Mouse (Mus musculus): Measurements from ENCODE around the gene Nbea. TPM values are rescaled to one million over a fixed set of nuclear protein-coding genes. Genes with fewer than 3 reads are reported as not detected.

Gene Nbea
- polyA plus RNA-seq, 1 experiment from 2014 or later, result 7.5 TPM

- Histone ChIP-seq H3K36me3 (no peaks in the 10 kb centered on the region), H3K4me2 (no peak overlapping the region), H3K27me3 (replicated peaks) (no peaks in the 10 kb centered on the region), H3K9me3 (no peaks in the 10 kb centered on the region), H3K9ac (no peak overlapping the region), H3K4me1 (no peaks in the 10 kb centered on the region), H3K4me3 (no peak overlapping the region), H3K27ac (replicated peaks) (no peak overlapping the region)
- WGBS, result 80% methylated on average over 5 of the region's 5 CpGs
- no peak for ATAC-seq (ENCODE audit: extremely low read depth, insufficient number of reproducible peaks, low FRiP score, low TSS enrichment)
Observed at GRCm38 (mm10) chr3:55890574-55890973, 292.9 kb downstream of the Nbea start.

- Histone ChIP-seq H3K4me3 (no peak overlapping the region), H3K27me3 (replicated peaks) (no peaks in the 10 kb centered on the region), H3K27ac (replicated peaks) (no peak overlapping the region), H3K4me1 (no peaks in the 10 kb centered on the region), H3K36me3 (no peaks in the 10 kb centered on the region), H3K4me2 (no peak overlapping the region), H3K9me3 (no peaks in the 10 kb centered on the region), H3K9ac (no peak overlapping the region)
- no peak for ATAC-seq (ENCODE audit: extremely low read depth, insufficient number of reproducible peaks, low FRiP score, low TSS enrichment)
- WGBS, result 78% methylated on average over 4 of the region's 4 CpGs
Observed at GRCm38 (mm10) chr3:55889227-55889626, 294.3 kb downstream of the Nbea start.

- Histone ChIP-seq H3K36me3 (no peaks in the 10 kb centered on the region), H3K9me3 (no peaks in the 10 kb centered on the region), H3K4me2 (no peak overlapping the region), H3K9ac (no peak overlapping the region), H3K4me3 (no peak overlapping the region), H3K27me3 (replicated peaks) (no peaks in the 10 kb centered on the region), H3K27ac (replicated peaks) (no peak overlapping the region), H3K4me1 (no peaks in the 10 kb centered on the region)
- ATAC-seq (ENCODE audit: extremely low read depth, insufficient number of reproducible peaks, low FRiP score, low TSS enrichment), result no peak
- WGBS, result 73% methylated on average over 2 of the region's 2 CpGs
Observed at GRCm38 (mm10) chr3:55887829-55888210, 295.7 kb downstream of the Nbea start.

- H3K9ac ChIP-seq, result no peak overlapping the region
- no peaks in the 10 kb centered on the region for H3K36me3 ChIP-seq
- 69% methylated on average over 10 of the region's 10 CpGs for WGBS
- H3K9me3 ChIP-seq, result no peaks in the 10 kb centered on the region
- no peaks in the 10 kb centered on the region for H3K4me1 ChIP-seq
- no peaks in the 10 kb centered on the region for H3K27me3 ChIP-seq (replicated peaks)
- no peak overlapping the region for H3K4me2 ChIP-seq
- no peak overlapping the region for H3K27ac ChIP-seq (replicated peaks)
- no peak overlapping the region for H3K4me3 ChIP-seq
- no peak for ATAC-seq (ENCODE audit: extremely low read depth, insufficient number of reproducible peaks, low FRiP score, low TSS enrichment)
Observed at GRCm38 (mm10) chr3:55887193-55887828, 296.2 kb downstream of the Nbea start.

GRCm38 (mm10) chr3:55872944-55873924 lies 310.3 kb downstream of the Nbea start:
- no peaks in the 10 kb centered on the region for H3K9me3 ChIP-seq
- no peak overlapping the region for H3K9ac ChIP-seq
- peaks cover 4% of the 10 kb centered on the region; the same call in 1 of the 2 replicates for H3K36me3 ChIP-seq
- no peak overlapping the region for H3K27ac ChIP-seq (replicated peaks)
- no peaks in the 10 kb centered on the region for H3K4me1 ChIP-seq
- H3K4me2 ChIP-seq, result no peak overlapping the region
- ATAC-seq (ENCODE audit: extremely low read depth, insufficient number of reproducible peaks, low FRiP score, low TSS enrichment), result no peak
- no peaks in the 10 kb centered on the region for H3K27me3 ChIP-seq (replicated peaks)
- no peak overlapping the region for H3K4me3 ChIP-seq
- whole genome bisulfite sequencing, result 74% methylated on average over 5 of the region's 5 CpGs

GRCm38 (mm10) chr3:55852488-55852887 lies 331.0 kb downstream of the Nbea start:
- Histone ChIP-seq H3K36me3 (peaks cover 17% of the 10 kb centered on the region), H3K4me1 (peaks cover 14% of the 10 kb centered on the region), H3K4me2 (no peak overlapping the region), H3K9ac (no peak overlapping the region), H3K27ac (replicated peaks) (peak overlapping the region; percentile 36; the same call in 1 of the 2 replicates), H3K27me3 (replicated peaks) (no peaks in the 10 kb centered on the region), H3K9me3 (no peaks in the 10 kb centered on the region), H3K4me3 (no peak overlapping the region)
- no peak for ATAC-seq (ENCODE audit: extremely low read depth, insufficient number of reproducible peaks, low FRiP score, low TSS enrichment)
- WGBS, result 35% methylated on average over 7 of the region's 7 CpGs

- Histone ChIP-seq H3K4me2 (no peak overlapping the region), H3K9me3 (no peaks in the 10 kb centered on the region), H3K9ac (no peak overlapping the region), H3K4me1 (peaks cover 3% of the 10 kb centered on the region), H3K36me3 (peaks cover 16% of the 10 kb centered on the region), H3K27me3 (replicated peaks) (no peaks in the 10 kb centered on the region), H3K27ac (replicated peaks) (no peak overlapping the region), H3K4me3 (no peak overlapping the region)
- no peak for ATAC-seq (ENCODE audit: extremely low read depth, insufficient number of reproducible peaks, low FRiP score, low TSS enrichment)
- 75% methylated on average over 1 of the region's 1 CpGs for WGBS
Observed at GRCm38 (mm10) chr3:55847115-55847514, 336.4 kb downstream of the Nbea start.

GRCm38 (mm10) chr3:55837188-55837587 lies 346.3 kb downstream of the Nbea start:
- H3K9me3 ChIP-seq, result no peaks in the 10 kb centered on the region
- H3K9ac ChIP-seq, result no peak overlapping the region
- H3K4me2 ChIP-seq, result no peak overlapping the region
- ATAC-seq (ENCODE audit: extremely low read depth, insufficient number of reproducible peaks, low FRiP score, low TSS enrichment), result no peak
- H3K27me3 ChIP-seq (replicated peaks), result no peaks in the 10 kb centered on the region
- no peak overlapping the region for H3K27ac ChIP-seq (replicated peaks)
- 0 out of 2 replicates have a peak, but pooled peaks cover 6% of the 10 kb centered on the region for H3K4me1 ChIP-seq
- WGBS, result 81% methylated on average over 3 of the region's 3 CpGs
- H3K4me3 ChIP-seq, result no peak overlapping the region
- H3K36me3 ChIP-seq, result no peaks in the 10 kb centered on the region

- WGBS, result 47% methylated on average over 4 of the region's 4 CpGs
- Histone ChIP-seq H3K4me3 (no peak overlapping the region), H3K4me1 (0 out of 2 replicates have a peak, but pooled peaks cover 6% of the 10 kb centered on the region), H3K9me3 (no peaks in the 10 kb centered on the region), H3K4me2 (no peak overlapping the region), H3K27me3 (replicated peaks) (no peaks in the 10 kb centered on the region), H3K9ac (no peak overlapping the region), H3K27ac (replicated peaks) (no peak overlapping the region), H3K36me3 (no peaks in the 10 kb centered on the region)
- ATAC-seq (ENCODE audit: extremely low read depth, insufficient number of reproducible peaks, low FRiP score, low TSS enrichment), result no peak
Observed at GRCm38 (mm10) chr3:55835207-55835606, 348.3 kb downstream of the Nbea start.

- WGBS, result 76% methylated on average over 5 of the region's 5 CpGs
- ATAC-seq (ENCODE audit: extremely low read depth, insufficient number of reproducible peaks, low FRiP score, low TSS enrichment), result no peak
- peaks cover 7% of the 10 kb centered on the region; the same call in 1 of the 2 replicates for H3K4me1 ChIP-seq
- no peaks in the 10 kb centered on the region for H3K27me3 ChIP-seq (replicated peaks)
- H3K27ac ChIP-seq (replicated peaks), result no peak overlapping the region
- no peaks in the 10 kb centered on the region for H3K9me3 ChIP-seq
- H3K4me2 ChIP-seq, result no peak overlapping the region
- H3K36me3 ChIP-seq, result no peaks in the 10 kb centered on the region
- no peak overlapping the region for H3K4me3 ChIP-seq
- no peak overlapping the region for H3K9ac ChIP-seq
Observed at GRCm38 (mm10) chr3:55830226-55830625, 353.3 kb downstream of the Nbea start.

GRCm38 (mm10) chr3:55828481-55829256 lies 354.8 kb downstream of the Nbea start:
- ATAC-seq (ENCODE audit: extremely low read depth, insufficient number of reproducible peaks, low FRiP score, low TSS enrichment), result 0 out of 2 replicates have a peak, but pooled peaks have one; percentile 37
- no peak overlapping the region for H3K9ac ChIP-seq
- H3K27me3 ChIP-seq (replicated peaks), result no peaks in the 10 kb centered on the region
- no peaks in the 10 kb centered on the region for H3K9me3 ChIP-seq
- H3K4me3 ChIP-seq, result no peak overlapping the region
- 47% methylated on average over 10 of the region's 10 CpGs for WGBS
- H3K4me1 ChIP-seq, result peaks cover 3% of the 10 kb centered on the region; the same call in 1 of the 2 replicates
- H3K4me2 ChIP-seq, result no peak overlapping the region
- H3K27ac ChIP-seq (replicated peaks), result no peak overlapping the region
- no peaks in the 10 kb centered on the region for H3K36me3 ChIP-seq
